Mouse (Mus musculus): ENCODE results near the gene Snx7.
A peak's percentile ranks its signal among the peaks of the same experiment; 100 is the strongest.

Snx7 gene

DNA sequence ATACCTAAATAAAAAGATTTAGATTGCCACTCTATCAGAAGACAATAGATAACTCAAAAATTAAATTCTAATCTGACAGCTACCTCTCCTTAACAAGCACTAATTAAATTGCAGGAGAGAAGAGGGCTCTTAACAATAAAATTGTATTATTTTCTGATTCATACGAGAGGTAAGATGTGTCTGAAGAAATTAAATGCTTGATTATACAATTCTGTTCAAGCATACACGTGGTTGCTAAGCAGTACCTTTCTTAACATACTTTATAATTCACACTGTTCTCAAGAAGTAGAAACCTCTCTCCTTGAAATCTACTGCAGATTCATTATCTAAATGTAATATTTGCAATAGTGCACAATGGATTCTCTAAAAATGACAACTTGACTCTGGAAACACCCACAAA is 54.5 kb downstream of the Snx7 start:
- no peak for DNase-seq

GRCm38 (mm10) chr3:117812135-117812534 is 56.6 kb downstream of the Snx7 start:
- no peak for DNase-seq

- DNase-seq, result no peak
Measured at GRCm38 (mm10) chr3:117805782-117806181, 63.0 kb downstream of the Snx7 start.

DNA sequence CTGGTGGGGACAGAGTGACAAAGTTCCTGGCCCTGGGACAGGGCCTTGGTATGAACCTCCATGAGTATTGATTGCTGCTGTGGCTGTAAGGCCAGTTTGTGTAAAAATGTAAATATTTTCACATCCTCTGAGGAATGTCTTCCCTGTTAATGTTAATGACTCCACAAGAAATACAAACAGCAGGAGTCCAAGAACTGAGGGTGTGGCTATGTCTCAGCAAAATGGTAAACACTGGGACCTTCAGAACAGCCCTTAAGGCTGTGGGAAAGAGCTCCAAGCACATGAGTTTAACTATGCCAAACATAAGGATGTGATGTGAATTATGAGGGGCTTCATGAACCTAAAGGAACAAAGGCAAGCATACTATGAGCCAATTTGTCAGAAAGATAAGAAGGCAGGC is 74.2 kb downstream of the Snx7 start:
- no peak for DNase-seq

- no peak for DNase-seq
Measured at GRCm38 (mm10) chr3:117791951-117792350, 76.8 kb downstream of the Snx7 start.

DNA sequence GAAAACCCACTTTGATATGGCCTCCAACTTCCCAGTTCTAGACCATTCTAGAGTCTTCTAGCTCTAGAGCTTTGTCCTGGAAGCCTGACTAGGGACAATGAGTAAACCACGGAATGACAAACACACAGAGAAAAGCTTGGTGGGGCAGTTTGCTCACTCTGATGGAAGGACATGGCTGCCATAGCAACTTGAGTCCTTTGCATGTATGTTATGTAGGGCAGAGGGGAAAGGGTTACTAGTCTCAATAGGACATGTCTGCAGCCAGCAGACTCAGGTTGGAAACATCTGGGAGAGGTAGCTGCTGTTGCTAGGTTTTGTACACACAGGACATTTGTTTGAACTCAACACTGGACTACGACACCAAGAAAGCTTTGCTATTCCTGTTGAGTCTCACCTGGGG is 77.5 kb downstream of the Snx7 start:
- no peak for DNase-seq

DNA sequence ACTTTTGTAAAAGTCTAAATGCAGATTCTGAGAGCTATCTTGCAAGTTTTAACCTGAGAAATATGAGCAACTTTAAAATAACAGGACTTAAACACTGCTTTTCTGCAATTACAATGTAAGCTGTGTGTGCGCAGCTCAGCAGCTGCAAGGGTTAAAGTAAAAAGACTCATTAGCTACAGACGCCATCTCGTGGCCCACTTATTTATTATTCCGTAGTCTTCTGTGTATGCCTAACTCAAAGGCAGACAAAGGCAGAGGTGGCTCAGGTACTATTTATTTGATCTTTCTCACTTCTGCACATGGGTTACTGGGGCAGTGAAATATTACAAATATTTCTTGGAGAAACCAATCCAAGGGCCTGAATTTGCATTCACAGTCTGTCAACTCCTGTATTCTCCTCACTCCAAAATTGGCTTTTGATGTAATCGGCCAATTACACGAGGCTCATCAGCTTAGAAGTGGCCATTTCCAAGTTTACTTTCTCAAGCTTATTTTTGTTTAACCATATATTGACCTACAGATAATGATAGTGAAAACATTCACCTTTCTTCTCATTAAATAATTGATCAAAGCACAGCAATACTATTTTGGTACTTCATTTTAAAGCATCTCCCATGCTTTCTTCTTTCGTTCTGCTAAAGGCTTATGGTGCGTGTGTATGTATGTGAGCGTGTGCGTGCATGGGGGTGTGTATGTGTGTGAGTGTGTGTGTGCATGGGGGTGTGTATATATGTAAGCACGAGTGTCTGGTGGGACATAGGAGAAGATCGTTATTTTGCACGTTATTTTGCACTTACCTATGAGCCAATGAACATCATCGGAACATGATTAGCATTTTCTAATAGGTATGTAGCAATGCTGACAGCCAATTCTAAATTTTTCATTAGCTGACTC is 79.7 kb downstream of the Snx7 start:
- no peak for DNase-seq

- DNase-seq, result peak; percentile 43
Measured at GRCm38 (mm10) chr3:117787247-117787646, 81.5 kb downstream of the Snx7 start.

DNA sequence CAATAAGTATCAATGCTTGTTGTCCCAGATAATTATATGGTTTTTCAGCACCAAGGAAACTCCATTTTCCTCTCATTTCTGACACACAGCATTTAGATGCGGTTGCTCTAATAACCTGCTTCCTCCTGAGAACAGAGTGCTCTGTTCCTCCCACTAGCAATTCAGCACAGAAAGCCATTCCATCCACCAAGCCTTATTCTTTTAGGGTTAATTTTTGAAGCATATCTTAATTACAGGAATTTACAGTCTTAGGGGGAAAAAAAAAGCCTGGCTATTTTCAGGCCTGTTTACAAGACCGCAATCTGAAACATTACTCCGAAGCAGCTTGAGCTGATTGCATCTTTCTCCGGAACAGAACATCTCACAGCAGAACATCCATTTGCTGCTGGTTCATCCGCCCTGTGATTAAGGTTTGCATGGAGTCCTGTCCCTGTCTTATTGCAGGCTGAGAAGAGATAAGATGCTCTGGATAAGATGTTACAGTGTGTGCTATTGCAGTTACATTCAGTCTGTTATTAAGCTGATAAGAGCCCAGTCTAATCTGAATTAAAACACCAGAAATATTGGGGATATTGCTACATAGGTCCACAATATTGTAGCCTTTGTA is 116.5 kb downstream of the Snx7 start:
- DNase-seq, result no peak

- no peak for DNase-seq
Measured at GRCm38 (mm10) chr3:117751665-117752064, 117.1 kb downstream of the Snx7 start.

DNA sequence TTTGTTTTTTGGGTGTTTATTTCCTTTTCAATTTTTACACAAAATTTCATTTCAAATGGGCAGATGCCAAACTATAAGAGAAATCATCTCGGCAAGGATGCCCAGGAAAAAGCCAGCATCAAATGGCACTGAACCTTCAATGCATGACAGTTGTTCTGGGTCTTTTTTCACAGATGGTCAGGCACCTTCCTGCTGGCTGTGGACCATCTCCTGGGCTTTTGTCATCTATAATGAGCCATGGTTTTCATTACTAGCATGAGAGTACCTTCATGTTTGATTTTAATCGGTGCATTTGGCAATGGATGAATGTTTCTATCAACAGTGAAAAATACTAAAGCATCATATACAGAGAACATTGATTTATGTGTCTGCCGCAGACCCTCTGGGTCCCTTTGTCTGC is 119.5 kb downstream of the Snx7 start:
- DNase-seq, result no peak

GRCm38 (mm10) chr3:117739760-117740159 is 129.0 kb downstream of the Snx7 start:
- no peak for DNase-seq

DNA sequence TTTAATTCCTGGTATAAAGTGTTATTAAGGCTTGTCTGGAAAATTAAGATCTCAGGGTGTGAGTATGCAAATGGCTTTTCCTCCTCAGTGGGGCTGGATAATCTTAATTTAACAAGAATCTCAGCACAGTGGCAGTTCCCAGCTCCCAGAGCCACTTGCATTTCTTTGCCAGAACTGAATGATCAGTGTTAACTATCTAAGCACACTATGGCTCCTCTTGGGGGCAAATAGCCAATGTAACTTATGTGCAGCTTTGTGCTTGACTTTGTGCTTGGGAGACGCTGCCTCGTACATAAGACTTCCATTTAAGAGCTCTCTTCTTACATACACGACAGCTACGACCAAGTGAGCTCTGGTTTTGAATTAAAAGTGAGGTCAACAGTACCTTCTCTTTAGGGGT is 136.1 kb downstream of the Snx7 start:
- DNase-seq, result no peak
